Mouse (Mus musculus) frontal cortex, adult 2 months (tissue): ENCODE results near the gene Svep1. TPM values are rescaled to one million over a fixed set of nuclear protein-coding genes. Genes with fewer than 3 reads are reported as not detected.

ENCODE experiments used
- DNase-seq, 2 experiments: peaks; one replicate each; pipeline ENCODE4 v3.0.0; 2022; ENCODE audit warnings: low spot score in 1 of 2; ENCODE audit errors: extremely low spot score in 1 of 2
- polyA plus RNA-seq: library from polyadenylated mRNA; depleted of rRNA; stranded (reverse); fragments of >200 nt; gene quantifications from 2 replicates; pipeline ENCODE4 v1.2.3, GENCODE M21; 2012

The Svep1 gene
- polyA plus RNA-seq, 1 experiment: 1.2 TPM

DNA sequence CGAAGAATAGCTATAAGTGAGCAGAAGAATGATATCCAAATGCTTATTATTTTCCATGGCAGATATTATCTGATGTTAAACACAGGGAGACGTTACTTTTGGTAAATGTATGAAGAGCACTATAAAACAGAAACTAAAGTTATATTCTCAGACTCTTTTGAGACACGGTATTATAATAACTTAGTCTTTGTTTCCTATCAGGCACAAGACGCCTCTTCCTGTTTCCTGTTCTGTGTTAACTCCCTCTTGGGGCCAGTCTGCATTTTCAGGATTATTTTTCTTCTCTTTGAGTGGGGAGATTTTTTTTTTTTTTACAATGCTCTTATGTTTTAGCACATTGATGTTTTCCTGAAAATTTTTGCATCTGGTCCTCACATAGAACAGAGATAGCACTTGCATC lies 120.5 kb downstream of the Svep1 start:
- DNase-seq: no peak

DNA sequence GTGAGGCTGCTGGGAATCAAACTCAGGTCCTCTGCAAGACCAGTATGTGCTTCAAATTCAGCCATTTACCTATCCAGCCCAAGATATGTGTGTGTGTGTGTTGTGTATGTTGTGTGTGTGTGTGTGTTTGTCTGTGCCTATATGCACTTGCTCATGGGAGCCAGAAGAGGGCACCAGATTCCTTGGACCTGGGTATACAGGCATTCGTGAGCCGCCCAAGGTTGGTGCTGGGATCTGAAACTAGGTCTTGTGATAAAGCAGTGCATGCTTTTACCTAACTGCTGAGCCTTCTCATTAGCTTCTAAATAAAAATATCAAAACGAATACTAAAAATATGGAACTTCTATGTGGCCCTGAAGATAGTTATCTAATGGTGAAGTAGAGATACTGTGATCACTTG lies 121.3 kb downstream of the Svep1 start:
- no peak for DNase-seq

- DNase-seq: no peak
These were observed 122.5 kb downstream of the Svep1 start for GRCm38 (mm10) chr4:58084155-58084554.

- peak in 1 of 2 experiments; percentile 85 for DNase-seq
These were observed 124.1 kb downstream of the Svep1 start for GRCm38 (mm10) chr4:58082588-58082987.

DNA sequence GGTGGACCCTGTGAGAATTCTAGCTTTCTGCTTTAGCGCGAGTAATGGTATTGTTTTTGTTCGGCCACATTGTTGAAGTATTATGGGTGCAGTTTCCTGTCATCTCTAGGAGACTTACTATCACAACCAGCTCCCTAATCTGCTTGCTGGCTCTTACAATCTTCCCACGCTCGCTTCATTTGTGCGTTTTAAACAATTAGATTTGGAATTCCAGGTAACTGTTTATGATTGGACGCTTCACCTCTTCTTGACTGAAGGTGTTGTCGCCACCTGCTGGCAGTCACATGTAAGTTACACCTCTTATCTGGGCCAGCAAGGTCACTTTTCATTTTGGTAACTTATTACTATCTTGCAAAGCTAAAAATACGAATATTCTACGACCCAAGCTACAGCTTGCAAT lies 127.0 kb downstream of the Svep1 start:
- DNase-seq: peak in 1 of 2 experiments; percentile 67

GRCm38 (mm10) chr4:58077950-58078349 lies 128.7 kb downstream of the Svep1 start:
- DNase-seq: peak in 1 of 2 experiments; percentile 36

DNA sequence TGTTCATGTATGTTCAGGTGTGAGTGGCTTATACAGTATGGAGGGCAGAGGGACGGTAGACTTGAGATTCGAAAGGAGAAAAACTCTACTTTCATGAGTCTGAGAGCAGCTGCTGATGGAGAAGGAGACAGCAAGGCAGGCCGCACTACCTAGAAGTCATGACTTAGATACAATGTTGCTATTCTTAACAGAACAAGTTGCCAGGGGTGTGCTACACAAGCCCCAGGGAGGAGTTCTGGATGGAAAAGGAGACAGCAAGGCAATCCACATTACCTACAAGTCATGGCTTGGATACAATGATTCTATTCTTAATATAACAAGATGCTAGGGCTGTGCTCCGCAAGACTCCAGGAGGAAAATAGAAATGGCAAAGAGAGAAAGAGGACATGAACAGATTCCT lies 129.1 kb downstream of the Svep1 start:
- DNase-seq: no peak

- DNase-seq: no peak
These were observed 133.8 kb downstream of the Svep1 start for GRCm38 (mm10) chr4:58072888-58073287.

DNA sequence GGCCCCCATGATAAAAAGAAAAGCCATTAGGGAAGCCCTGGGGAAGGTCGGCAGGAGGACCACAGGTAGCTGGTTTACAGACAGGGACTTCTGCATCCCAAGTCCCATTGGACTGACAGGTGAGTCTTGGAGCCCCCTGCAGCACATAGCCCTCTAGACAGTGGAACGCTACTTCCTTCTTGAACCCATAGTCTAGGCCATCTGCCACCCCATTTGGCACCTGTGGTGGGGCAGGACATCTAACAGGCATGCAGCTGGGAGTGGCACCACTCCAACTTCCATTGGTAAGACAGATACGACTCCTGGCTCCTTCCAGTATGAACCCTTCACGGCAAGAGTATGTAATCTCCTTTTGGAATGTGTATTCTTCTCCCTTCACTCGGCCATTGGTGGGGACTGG lies 137.8 kb downstream of the Svep1 start:
- DNase-seq: no peak

GRCm38 (mm10) chr4:58064721-58065120 lies 141.9 kb downstream of the Svep1 start:
- no peak for DNase-seq

GRCm38 (mm10) chr4:58062933-58063332 lies 143.7 kb downstream of the Svep1 start:
- DNase-seq: no peak

DNA sequence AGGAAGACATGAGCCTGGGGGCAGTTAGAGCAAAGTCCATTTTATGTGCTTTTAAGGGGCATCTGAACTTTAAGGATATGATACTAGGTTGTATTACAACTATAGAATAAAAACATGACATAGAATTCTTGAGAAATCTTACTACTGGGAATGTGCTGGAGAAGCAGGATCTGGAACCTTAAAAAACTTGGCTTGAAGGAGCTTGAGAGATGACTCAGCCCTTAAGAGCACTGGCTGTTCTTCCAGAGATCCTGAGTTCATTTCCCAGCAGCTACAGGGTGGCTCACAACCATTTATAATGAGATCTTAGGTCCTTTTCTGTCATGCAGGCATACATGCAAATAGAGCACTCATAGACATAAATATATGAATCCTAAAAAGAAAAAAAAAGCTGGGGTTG lies 151.0 kb downstream of the Svep1 start:
- no peak for DNase-seq

- no peak for DNase-seq
These were observed 152.2 kb downstream of the Svep1 start for GRCm38 (mm10) chr4:58054441-58054840.

GRCm38 (mm10) chr4:58050746-58051145 lies 155.9 kb downstream of the Svep1 start:
- DNase-seq: no peak

DNA sequence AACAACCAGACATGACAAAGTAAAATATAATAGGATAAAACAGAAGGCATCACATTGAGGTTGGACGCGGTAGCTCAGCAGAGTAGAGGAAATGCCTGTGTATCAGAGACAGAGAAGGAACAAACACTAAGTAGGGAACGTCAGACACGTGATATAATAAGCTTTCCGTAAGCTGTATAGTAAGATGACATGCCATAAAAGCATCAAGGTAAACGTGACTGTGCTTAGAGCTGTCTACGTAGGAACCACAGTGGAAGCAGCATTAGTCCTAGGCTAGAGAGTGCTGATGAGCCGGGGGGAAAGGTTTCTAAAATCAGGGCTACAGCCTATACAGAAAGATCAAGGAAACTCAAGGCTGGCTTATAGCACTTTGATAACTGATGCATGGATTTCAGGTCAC lies 156.4 kb downstream of the Svep1 start:
- no peak for DNase-seq

DNA sequence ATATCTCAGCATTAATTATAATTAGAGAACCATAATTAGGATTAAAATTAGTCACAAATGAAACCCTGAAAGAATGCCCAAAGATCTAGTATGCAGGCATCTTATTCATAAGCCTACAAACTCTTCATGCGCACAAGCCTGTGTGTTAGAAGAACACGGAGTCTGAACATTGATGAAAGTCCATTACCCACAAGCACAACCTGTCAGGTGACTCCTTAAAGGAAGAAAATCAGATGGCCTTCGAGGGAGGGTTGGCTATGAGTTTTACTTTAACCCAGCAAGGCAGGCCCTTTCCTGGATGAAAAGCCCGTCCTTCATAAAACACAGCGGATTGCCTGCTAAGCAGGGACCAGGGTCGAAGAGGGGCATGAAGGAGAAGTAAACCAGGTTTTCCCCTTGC lies 161.8 kb downstream of the Svep1 start:
- no peak for DNase-seq

GRCm38 (mm10) chr4:58044356-58044755 lies 162.3 kb downstream of the Svep1 start:
- DNase-seq: no peak

GRCm38 (mm10) chr4:58040093-58040492 lies 166.6 kb downstream of the Svep1 start:
- no peak for DNase-seq

GRCm38 (mm10) chr4:58037096-58037705 lies 169.5 kb downstream of the Svep1 start:
- DNase-seq: no peak

DNA sequence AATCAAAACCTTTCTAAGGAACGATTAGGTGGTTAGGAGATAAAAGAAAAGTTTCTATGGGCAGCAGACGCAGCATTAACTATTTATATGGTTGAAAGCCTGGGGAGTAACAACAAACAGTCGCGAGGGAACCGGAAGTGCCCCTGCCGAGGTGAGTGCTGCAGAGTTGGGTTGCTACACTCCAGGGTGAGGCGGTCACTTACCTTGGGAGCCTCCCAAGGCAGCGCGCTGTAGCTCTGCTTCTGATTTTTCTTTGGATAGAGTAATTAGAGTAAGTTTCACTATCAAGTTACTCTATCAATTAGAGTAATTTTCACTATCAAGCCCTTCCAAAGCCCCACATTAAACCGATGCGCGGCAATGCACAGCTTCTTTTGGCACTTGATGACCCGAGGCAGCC lies 172.0 kb downstream of the Svep1 start:
- no peak for DNase-seq

DNA sequence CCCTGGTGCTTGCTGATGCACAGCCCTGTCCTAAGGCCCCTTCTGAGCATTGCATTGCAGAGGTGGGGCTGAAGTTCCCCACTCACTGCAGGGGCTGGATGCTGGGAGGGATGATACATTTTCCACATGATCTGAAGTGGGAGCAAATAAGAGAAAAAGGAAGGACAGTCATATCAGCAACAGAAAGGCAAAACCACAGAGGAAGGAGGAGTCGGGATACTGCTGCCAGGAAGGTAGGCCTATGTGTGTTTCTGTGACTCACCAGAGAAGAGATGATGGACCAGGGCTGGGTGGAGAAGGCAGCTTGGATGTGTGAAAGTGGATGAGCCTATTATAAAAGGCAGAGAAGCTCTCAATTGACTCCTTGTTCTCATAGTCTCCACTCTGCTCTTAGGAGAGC lies 173.9 kb downstream of the Svep1 start:
- DNase-seq: peak in 1 of 2 experiments; percentile 28

DNA sequence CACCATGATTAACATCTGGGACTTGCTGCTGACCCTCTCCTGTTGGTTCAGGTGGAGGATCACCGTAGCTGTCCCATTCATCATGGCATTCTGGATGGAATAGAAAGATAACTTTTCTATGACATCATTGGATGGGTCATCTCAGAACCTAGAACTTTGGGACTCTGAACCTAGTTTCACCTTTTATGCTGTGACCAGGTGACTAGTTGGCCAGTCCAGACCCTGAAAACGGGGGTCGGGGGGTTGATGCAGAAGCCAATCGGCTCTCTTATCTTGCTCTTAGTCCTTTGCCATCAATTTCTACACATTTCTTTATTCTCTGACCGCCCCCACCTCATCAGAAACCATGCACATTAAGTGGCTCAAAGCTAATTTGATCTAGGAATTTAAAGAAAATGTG lies 197.6 kb downstream of the Svep1 start, which contains the start of gene Txndc8:
Gene Txndc8, minus strand, starts transcription at position 101 of the 400 bp plus-strand sequence.
- no peak for DNase-seq

DNA sequence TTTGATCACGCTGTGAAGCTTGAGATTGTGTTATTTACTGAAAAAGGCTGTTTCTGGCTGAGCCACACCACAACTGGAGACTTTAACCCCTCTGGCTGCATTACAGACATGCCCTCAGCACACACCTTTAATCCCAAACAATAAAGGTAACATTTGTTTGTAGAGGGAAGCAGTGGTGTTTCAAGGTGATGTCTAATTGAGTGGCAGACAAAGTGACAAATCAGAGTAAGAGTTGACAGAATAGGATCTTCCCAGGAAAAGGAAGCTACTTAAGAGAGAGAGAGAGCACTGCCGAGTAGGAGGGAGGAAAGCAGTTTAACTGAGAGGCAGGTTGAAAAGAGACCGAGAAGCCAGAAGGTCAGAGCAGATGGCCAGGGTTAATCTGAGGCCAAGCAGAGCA lies 203.2 kb downstream of the Svep1 start:
- DNase-seq: no peak
